Mouse (Mus musculus) 3T3-L1 (cell line): ENCODE results near the gene Rnf121.

Experiments
- DNase-seq: peaks from one replicate; pipeline ENCODE4 v3.0.0-alpha.2; 2015; ENCODE audit warnings: low read depth, low spot score

Gene Rnf121

DNA sequence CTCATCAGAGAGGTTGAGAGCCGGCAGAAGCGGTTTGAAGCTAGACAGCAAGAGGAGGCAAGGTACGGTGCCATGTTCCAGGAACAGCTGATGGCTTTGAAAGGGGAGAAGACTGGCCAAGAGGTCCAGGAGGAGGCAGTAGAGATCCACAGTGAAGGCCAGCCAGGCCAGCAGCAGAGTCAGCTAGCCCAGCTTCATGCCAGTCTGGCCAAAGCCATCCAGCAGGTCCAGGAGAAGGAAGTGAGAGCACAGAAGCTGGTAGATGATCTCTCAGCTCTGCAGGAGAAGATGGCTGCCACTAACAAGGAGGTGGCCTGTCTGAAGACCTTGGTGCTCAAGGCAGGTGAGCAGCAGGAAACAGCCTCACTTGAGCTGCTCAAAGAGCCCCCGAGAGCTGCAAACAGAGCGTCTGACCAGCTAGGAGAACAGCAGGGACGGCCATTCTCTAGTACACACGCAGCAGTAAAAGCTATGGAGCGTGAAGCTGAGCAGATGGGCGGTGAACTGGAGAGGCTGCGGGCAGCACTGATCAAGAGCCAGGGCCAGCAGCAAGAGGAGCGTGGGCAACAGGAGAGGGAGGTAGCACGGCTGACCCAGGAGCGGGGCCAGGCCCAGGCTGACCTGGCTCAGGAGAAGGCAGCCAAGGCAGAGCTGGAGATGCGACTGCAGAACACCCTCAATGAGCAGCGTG, 65.7 kb downstream of the Rnf121 start:
- no peak for DNase-seq

- DNase-seq: peak; percentile 75
Measured at GRCm38 (mm10) chr7:101998194-101998927, 66.9 kb downstream of the Rnf121 start.

DNA sequence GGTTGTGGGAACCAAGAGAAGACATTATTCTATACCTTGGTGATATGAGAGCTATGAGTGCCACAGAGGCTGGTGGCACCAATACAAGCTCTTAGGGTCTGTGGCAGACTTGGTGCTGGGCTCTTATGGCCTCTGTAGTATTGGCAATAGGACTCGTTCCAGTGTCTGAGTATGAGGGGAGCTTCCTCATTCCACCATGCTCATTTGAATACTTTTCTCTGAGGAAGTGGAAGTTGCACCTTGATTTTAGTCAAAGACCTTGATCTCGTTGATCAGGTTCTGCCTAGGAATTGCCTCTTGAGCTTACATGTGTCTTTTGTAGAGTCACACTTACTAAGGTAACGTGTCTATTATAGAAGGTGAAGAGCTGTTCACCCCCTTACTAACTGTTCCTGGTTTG, 71.0 kb downstream of the Rnf121 start:
- DNase-seq: no peak

GRCm38 (mm10) chr7:101985081-101985480, 80.2 kb downstream of the Rnf121 start:
- DNase-seq: no peak

DNA sequence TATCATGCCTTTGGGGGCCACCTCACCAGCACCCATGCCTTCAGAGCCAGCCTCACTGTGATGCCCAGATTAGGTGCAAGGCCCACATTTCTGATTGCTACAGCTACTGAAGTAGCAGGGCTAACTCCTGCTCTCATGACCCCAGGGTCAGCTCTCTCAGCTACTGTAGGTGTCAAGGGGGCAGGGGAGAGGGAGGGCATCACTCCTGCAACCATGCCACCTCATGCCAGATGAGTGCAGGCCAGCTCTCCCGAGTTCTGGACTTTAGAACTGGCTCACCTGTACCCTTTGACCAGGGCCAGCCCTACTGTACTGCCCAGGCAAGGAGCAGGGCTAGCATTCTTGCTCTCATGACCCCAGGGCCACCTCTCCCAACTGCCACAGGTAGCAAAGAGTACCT, 82.5 kb downstream of the Rnf121 start:
- no peak for DNase-seq

DNA sequence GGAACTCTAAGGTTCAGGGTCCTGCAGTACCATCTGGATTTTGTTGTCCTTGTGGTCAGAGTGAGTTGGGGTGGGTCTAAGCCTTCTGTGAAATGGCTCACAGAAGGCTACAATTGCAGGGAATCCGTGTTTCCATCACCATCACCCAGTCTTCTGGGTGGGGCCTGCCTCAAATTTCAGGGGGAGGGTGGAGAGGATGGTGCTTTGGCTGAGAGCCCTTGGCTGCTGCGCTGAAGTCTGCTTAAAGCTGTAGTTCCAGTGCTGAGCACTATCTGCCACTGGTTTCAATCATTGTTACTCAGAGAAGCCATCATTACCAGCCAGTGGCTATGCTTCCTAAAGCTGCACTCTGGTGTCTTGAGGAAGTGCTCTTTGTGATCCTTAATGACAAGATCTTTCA, 90.8 kb downstream of the Rnf121 start:
- peak; percentile 70 for DNase-seq

DNA sequence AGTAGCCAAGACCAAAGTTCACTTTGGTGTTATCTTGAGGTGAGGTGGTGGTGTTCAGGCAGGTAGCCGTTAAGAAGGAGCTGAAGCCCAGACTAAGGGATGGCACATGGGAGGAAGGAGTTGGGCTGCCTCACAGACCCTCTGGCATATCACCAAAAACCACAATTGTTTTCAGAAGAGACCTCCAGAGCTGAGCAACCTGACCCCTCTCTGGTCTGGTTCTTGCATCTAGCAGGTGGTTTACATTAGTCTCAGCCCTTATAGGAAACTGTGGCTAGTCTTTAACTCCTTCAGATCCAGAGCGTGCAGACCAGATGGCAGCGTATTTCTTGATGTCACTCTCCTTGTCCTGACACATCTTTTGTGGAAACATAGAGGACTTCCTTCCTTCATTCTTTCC, 91.5 kb downstream of the Rnf121 start:
- peak; percentile 40 for DNase-seq

DNA sequence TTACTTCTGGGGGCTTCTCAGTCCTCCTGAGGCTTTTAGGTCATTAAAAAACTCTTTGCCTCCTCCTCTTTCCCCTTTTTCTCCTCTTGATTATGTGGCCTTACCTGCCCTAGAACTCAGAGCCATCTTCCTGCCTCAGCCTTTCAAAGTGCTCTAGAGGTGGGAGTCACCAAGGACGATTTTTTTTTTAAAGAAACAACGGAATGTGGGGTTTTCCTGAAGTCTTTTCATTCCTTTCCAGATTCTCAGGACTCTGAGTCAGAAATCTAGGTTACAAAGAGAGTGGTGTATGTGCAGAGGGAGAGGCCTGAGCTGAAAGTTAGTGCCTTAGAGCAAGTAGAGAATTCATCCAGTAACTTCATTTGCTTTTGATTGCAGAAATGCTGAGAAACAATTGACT, 93.5 kb downstream of the Rnf121 start:
- DNase-seq: peak; percentile 83

GRCm38 (mm10) chr7:101970821-101971461, 94.3 kb downstream of the Rnf121 start:
- peak; percentile 76 for DNase-seq

GRCm38 (mm10) chr7:101970429-101970775, 94.9 kb downstream of the Rnf121 start:
- peak; percentile 93 for DNase-seq

DNA sequence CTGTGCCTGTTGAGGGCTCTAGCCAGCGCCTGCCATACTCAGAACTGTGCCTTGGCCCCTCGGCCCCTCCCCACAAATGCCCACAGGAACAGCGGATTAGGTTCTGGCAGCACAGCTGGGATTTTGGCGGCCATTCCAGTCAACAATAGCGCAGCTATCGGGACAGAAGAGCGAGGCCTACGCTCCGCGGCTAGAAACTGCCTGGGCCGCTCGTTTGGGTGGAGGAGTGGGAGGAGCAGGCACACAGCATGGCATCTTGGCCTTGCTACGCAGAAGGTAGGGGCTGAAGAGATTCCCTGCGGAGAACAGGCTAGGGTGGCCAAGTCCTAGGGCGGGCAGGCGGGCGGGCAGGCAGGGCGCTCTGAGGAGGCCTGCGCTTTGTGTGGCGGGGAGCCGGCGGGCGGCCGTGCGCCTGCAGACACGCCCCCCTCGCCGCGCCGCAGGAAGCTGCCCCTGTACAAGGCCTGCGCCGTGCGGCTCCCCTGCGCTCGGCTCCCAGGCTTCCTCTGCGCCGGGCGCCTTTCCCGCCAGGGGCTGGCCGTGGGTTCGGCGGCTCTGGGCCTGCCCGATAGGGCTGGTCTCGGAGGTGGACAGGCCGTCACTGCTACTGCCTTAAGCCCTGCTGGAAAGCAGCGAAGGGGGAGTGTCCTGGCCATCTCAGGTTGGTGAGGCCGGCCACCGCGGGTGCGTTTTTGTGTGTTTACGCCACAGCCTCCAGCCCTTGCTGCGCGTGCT, 95.4 kb downstream of the Rnf121 start:
- peak; percentile 82 for DNase-seq
